Mouse (Mus musculus) heart, embryonic 15.5 days (tissue): ENCODE results near the gene Sh2b2. TPM values are rescaled to one million over a fixed set of nuclear protein-coding genes. Genes with fewer than 3 reads are reported as not detected.
A peak's percentile ranks its signal among the peaks of the same experiment; 100 is the strongest.

Source experiments
- ATAC-seq: fragments of 200-750 bp; cut with Nextera tagmentation; replicated peaks from 2 replicates; pipeline ENCODE4 v1.8.0; 2017; ENCODE audit warnings: low read depth, moderate TSS enrichment; ENCODE audit not compliant: insufficient number of reproducible peaks, insufficient read depth, low FRiP score
- H3K27ac ChIP-seq: fragments of 300-500 bp; sonication (generic); 2 replicates; pipeline ENCODE4 v1.5.1; 2015; ENCODE audit warnings: mild to moderate bottlenecking, inconsistent platforms
- H3K27me3 ChIP-seq: fragments of 300-500 bp; sonication (generic); 2 replicates; pipeline ENCODE4 v1.6.1; 2015; ENCODE audit warnings: inconsistent platforms
- H3K36me3 ChIP-seq: fragments of 300-500 bp; sonication (generic); 2 replicates; pipeline ENCODE4 v1.6.1; 2015; ENCODE audit warnings: mild to moderate bottlenecking, inconsistent platforms
- H3K4me1 ChIP-seq: fragments of 300-500 bp; sonication (generic); replicated peaks from 2 replicates; pipeline ENCODE4 v1.6.1; 2015; ENCODE audit warnings: inconsistent platforms
- H3K4me2 ChIP-seq: fragments of 300-500 bp; sonication (generic); 2 replicates; pipeline ENCODE4 v1.6.1; 2015; ENCODE audit warnings: inconsistent platforms, mild to moderate bottlenecking, moderate library complexity
- H3K4me3 ChIP-seq: fragments of 300-500 bp; sonication (generic); 2 replicates; pipeline ENCODE4 v1.5.1; 2015; ENCODE audit warnings: mild to moderate bottlenecking, inconsistent platforms
- H3K9ac ChIP-seq: fragments of 300-500 bp; sonication (generic); 2 replicates; pipeline ENCODE4 v1.6.1; 2015; ENCODE audit warnings: mild to moderate bottlenecking, inconsistent platforms
- H3K9me3 ChIP-seq: fragments of 300-500 bp; sonication (generic); replicated peaks from 2 replicates; pipeline ENCODE4 v1.6.1; 2016; ENCODE audit warnings: inconsistent platforms
- WGBS: fragments of 180-500 bp; shearing (Covaris S2); methylation state at CpG from one replicate; pipeline ENCODE4 v1.1.7; 2015; ENCODE audit warnings: mixed read lengths; 5-methylcytosine and 5-hydroxymethylcytosine counted together
- polyA plus RNA-seq: library from polyadenylated mRNA; unstranded; fragments of >200 nt; fragmentation: Nextera tagmentation; extraction: Ambion mirVana; gene quantifications from 2 replicates; pipeline ENCODE4 v1.2.1, GENCODE M21; 2015

Sh2b2 gene
- polyA plus RNA-seq, 1 experiment from 2014 or later: 1.1 TPM

- H3K36me3 ChIP-seq: no peaks in the 10 kb centered on the region
- H3K4me3 ChIP-seq: no peak overlapping the region
- no peaks in the 10 kb centered on the region for H3K27me3 ChIP-seq
- H3K4me1 ChIP-seq: peaks cover 3% of the 10 kb centered on the region; the same call in 1 of the 2 replicates
- H3K9ac ChIP-seq: no peak overlapping the region
- H3K4me2 ChIP-seq: no peak overlapping the region
- no peaks in the 10 kb centered on the region for H3K9me3 ChIP-seq
- no peak for ATAC-seq
- no peak overlapping the region for H3K27ac ChIP-seq
- WGBS: 79% methylated on average over 4 of the region's 4 CpGs
Measured at GRCm38 (mm10) chr5:136263342-136263741, 17.0 kb upstream of the Sh2b2 start.

DNA sequence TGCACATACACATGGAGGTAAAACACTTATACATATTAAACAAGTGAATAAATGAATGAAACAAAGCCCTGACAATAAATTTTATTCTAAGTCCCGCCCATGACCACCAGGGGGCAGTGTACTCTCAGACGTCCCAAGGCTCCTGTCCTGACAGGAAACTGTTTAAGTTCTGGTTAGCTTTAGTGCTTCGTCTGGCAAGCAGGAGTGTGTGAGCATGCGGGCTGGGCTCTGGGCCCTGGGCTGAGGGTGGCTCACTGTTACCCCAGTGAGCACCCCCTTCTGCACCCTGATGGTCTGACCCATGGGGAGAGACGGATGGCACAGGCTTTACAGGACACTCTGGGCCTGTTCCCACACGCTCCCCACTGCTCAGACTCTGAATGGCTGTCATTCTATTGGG is 12.6 kb upstream of the Sh2b2 start:
- no peaks in the 10 kb centered on the region for H3K27me3 ChIP-seq
- H3K9me3 ChIP-seq: no peaks in the 10 kb centered on the region
- no peak overlapping the region for H3K27ac ChIP-seq
- H3K4me2 ChIP-seq: no peak overlapping the region
- WGBS: 26% methylated on average over 6 of the region's 6 CpGs
- H3K9ac ChIP-seq: no peak overlapping the region
- no peak for ATAC-seq
- no peaks in the 10 kb centered on the region for H3K4me1 ChIP-seq
- no peak overlapping the region for H3K4me3 ChIP-seq
- peaks cover 8% of the 10 kb centered on the region; the same call in 1 of the 2 replicates for H3K36me3 ChIP-seq

DNA sequence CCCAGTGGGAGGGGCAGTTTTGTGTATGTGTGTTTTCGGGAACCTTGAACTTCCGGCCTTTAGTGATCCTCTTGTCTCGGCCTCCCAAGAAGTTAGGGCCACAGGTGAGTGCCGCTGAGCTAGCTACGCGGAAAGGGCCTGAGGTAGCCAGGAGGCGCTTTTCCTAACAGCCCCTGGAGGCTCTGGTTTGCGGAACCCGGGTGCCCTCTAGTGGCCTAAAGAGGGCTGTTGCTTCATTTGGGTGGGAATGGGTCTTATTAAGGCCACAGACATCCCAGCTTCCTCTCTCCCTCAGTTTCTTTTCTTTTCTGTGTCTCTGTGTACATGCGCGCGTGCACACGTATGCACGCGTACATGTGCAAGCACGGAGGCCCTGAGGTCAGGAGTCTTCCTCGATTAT is 6.5 kb upstream of the Sh2b2 start:
- no peaks in the 10 kb centered on the region for H3K9me3 ChIP-seq
- no peak overlapping the region for H3K4me2 ChIP-seq
- H3K27me3 ChIP-seq: no peaks in the 10 kb centered on the region
- no peak overlapping the region for H3K27ac ChIP-seq
- no peak overlapping the region for H3K9ac ChIP-seq
- no peaks in the 10 kb centered on the region for H3K4me1 ChIP-seq
- WGBS: 13% methylated on average over 17 of the region's 17 CpGs
- no peak for ATAC-seq
- no peak overlapping the region for H3K4me3 ChIP-seq
- peaks cover 12% of the 10 kb centered on the region; the same call in 1 of the 2 replicates for H3K36me3 ChIP-seq

- Histone ChIP-seq H3K9me3 (no peaks in the 10 kb centered on the region), H3K9ac (no peak overlapping the region), H3K36me3 (peaks cover 12% of the 10 kb centered on the region; the same call in 1 of the 2 replicates), H3K4me2 (no peak overlapping the region), H3K4me1 (no peaks in the 10 kb centered on the region), H3K4me3 (no peak overlapping the region), H3K27me3 (no peaks in the 10 kb centered on the region), H3K27ac (no peak overlapping the region)
- ATAC-seq: no peak
- WGBS: 57% methylated on average over 7 of the region's 7 CpGs
Measured at GRCm38 (mm10) chr5:136251004-136251403, 4.6 kb upstream of the Sh2b2 start.

GRCm38 (mm10) chr5:136248441-136248840 is 2.1 kb upstream of the Sh2b2 start:
- no peak for ATAC-seq
- H3K4me2 ChIP-seq: no peak overlapping the region
- H3K36me3 ChIP-seq: 0 out of 2 replicates have a peak, but pooled peaks cover 4% of the 10 kb centered on the region
- 69% methylated on average over 6 of the region's 6 CpGs for WGBS
- peaks cover 18% of the 10 kb centered on the region for H3K4me1 ChIP-seq
- H3K4me3 ChIP-seq: no peak overlapping the region
- no peak overlapping the region for H3K27ac ChIP-seq
- peaks cover 7% of the 10 kb centered on the region; the same call in 1 of the 2 replicates for H3K27me3 ChIP-seq
- H3K9me3 ChIP-seq: no peaks in the 10 kb centered on the region
- no peak overlapping the region for H3K9ac ChIP-seq

- H3K27me3 ChIP-seq: peaks cover 21% of the 10 kb centered on the region
- 18% methylated on average over 15 of the region's 15 CpGs for WGBS
- ATAC-seq: no peak
- peak overlapping the region; percentile 74; the same call in 1 of the 2 replicates for H3K27ac ChIP-seq
- H3K9ac ChIP-seq: no peak overlapping the region
- H3K36me3 ChIP-seq: no peaks in the 10 kb centered on the region
- H3K4me3 ChIP-seq: peak overlapping the region; percentile 85
- H3K4me2 ChIP-seq: peak overlapping the region; percentile 99
- peaks cover 21% of the 10 kb centered on the region for H3K4me1 ChIP-seq
- no peaks in the 10 kb centered on the region for H3K9me3 ChIP-seq
Measured at GRCm38 (mm10) chr5:136245541-136246451, 560 bp downstream of the Sh2b2 start.

DNA sequence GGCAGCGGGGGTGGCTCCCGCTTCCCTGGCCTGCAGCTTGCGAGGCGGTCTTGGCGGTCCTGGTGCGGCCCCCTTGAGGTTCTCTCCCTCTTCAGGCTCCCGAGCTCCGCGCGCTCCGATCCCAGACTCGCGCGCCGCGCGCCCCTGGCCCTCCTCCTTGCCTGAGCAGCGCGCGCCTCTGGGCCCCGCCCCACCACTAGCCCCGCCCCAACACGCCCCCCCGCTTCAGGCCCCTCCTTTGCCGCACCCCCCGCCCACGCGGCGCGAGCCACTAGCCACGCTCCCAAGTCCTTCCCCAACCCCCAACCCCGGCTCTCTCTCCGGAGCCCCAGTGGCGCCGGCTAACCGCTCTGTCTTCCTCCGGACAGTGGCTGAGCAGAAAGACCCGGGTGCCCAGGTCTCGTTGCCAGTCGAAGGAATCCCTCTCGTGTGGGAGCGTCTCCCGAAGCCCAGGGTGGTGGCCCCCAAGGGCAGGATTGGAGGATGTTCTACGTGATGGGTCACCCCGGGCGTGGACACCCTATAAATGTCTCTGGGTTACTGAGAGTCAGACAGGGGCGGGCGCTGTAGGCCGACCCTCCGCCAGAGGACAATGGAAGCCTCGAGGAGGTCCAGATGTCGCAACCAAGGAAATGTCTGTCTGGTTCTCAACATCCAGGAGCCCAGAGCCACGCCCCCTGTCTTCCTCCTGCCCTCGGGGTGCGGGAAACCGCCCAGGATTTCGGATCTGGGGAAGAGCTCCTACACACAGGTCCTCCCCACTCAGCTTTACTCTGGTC is 1.4 kb downstream of the Sh2b2 start:
- peak overlapping the region; percentile 99 for H3K4me2 ChIP-seq
- H3K4me1 ChIP-seq: peaks cover 21% of the 10 kb centered on the region
- H3K27ac ChIP-seq: peak overlapping the region; percentile 74
- no peaks in the 10 kb centered on the region for H3K36me3 ChIP-seq
- peaks cover 27% of the 10 kb centered on the region for H3K27me3 ChIP-seq
- under 1% methylated on average over 56 of the region's 57 CpGs for WGBS
- peak overlapping the region; percentile 85 for H3K4me3 ChIP-seq
- H3K9ac ChIP-seq: peak overlapping the region; percentile 65
- H3K9me3 ChIP-seq: no peaks in the 10 kb centered on the region
- peak; percentile 70 for ATAC-seq

DNA sequence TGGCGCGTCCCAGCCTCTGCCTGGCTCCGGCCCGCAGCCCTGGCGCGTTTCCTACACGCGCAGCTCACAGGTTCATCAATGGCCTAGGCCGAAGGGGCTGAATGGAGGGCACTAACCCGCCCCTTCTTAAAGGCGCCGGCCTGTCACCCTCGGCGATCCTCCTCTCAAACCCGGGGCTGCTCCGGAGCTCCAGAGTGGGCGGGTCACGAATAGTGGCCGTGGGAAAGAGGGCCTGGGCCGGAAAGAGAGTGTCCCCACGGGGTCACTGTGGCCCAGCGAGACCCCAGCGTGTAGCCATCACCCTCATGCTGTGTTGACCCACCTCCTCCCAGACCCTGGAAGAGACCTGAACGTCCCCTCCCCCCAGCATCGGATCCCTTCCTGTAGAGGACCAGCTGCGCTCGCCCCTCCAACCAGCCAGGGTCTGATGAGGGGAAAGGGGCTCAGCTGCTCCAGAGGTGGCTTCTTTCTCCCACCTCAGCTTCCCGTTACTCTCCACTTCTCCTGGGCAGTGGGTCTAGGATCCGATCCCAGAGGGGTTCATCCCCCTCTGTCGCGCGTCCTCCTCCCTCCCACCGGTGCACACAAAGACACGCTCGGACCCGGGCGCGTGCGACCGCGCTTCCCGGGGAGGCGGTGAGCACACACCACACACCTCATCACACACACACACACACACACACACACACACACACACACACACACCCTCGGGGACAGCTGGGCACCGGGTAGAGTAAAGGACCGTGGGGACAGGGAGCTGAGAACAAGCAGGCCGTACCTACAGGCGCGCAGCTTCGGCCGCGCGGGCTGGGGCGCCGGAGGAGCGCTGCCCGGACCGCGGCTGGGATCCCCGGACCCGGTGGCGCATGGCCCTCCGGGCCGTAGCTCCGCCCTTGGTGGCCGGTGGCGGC is 2.2 kb downstream of the Sh2b2 start:
- no peaks in the 10 kb centered on the region for H3K36me3 ChIP-seq
- peaks cover 27% of the 10 kb centered on the region for H3K27me3 ChIP-seq
- WGBS: 1% methylated on average over 67 of the region's 67 CpGs
- H3K4me3 ChIP-seq: peak overlapping the region; percentile 85
- H3K4me2 ChIP-seq: peak overlapping the region; percentile 99
- 0 out of 2 replicates have a peak overlapping the region, but pooled peaks have one; percentile 74 for H3K27ac ChIP-seq
- peak overlapping the region; percentile 65 for H3K9ac ChIP-seq
- peaks cover 21% of the 10 kb centered on the region for H3K4me1 ChIP-seq
- peak; percentile 32 for ATAC-seq
- no peaks in the 10 kb centered on the region for H3K9me3 ChIP-seq

GRCm38 (mm10) chr5:136241161-136241560 is 5.2 kb downstream of the Sh2b2 start:
- Histone ChIP-seq H3K9me3 (no peaks in the 10 kb centered on the region), H3K27ac (no peak overlapping the region), H3K4me3 (no peak overlapping the region), H3K4me1 (peaks cover 28% of the 10 kb centered on the region), H3K9ac (no peak overlapping the region), H3K36me3 (no peaks in the 10 kb centered on the region), H3K4me2 (no peak overlapping the region), H3K27me3 (peaks cover 55% of the 10 kb centered on the region)
- no peak for ATAC-seq
- WGBS: 74% methylated on average over 6 of the region's 6 CpGs

DNA sequence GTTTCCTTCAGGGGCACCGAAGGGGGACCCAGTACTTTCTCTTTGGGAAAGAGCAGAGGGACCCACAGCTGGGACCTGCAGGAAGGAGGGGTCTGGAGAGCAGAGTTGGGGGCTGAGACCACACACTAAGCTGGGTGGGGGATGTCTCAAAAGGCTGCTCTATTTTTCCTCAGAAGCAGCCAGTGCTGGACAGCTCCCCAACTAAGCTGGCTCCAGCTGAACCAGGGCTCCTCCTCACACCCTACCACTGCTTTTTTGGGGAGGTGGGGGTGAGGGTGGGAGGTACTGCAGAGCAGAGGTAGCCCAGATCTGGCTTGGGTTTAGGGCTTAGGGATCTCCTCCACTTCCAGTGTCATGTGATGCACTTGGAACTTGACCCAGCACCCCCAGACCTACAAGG is 6.0 kb downstream of the Sh2b2 start:
- Histone ChIP-seq H3K9ac (no peak overlapping the region), H3K4me2 (no peak overlapping the region), H3K36me3 (no peaks in the 10 kb centered on the region), H3K27ac (no peak overlapping the region), H3K9me3 (no peaks in the 10 kb centered on the region), H3K27me3 (peaks cover 61% of the 10 kb centered on the region), H3K4me3 (no peak overlapping the region), H3K4me1 (peaks cover 28% of the 10 kb centered on the region)
- no peak for ATAC-seq
- 59% methylated on average over 1 of the region's 1 CpGs for WGBS
